Mouse (Mus musculus): ENCODE measurements around the gene Mrps15.

The Mrps15 gene

DNA sequence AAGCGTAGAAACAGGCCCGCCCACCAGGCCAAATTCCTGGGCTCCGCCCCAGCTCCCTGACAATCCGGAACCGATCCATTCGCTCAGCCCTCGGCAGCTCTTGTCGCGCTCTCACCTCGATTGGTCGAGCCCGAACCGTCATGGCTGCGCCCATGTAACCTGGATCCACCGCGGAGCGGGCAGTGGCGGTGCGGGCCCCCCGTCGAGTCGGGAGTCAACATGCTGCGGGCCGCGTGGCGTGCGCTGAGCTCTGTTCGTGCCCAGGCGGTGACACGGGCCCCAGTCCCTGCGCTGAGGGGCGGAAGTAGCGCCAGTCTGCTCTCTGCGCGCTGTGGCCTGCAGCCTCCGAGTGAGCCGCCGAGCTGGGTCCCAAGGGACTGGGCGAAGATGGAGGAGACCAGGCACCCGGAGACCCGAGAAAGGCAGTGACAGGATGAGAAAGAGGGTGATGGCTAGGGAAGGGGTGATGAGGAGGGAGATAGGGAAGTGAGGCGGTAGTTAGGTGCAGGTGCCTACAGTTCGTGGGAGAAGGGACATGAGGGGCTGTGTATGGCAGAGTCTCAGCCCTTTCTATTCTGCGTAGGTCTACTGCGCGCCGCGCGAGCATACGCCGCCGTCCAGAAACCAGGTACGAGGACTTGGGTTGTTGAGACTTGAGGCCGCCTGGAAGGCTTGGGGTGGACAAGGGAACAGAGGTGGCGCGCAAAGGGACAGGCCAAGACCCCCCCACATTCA is at the start of gene Mrps15:
Gene Mrps15 (plus strand): TSS at position 75 of the 735 bp plus-strand sequence.
- peak; percentile 88 for DNase-seq (ENCODE audit: low spot score)

DNA sequence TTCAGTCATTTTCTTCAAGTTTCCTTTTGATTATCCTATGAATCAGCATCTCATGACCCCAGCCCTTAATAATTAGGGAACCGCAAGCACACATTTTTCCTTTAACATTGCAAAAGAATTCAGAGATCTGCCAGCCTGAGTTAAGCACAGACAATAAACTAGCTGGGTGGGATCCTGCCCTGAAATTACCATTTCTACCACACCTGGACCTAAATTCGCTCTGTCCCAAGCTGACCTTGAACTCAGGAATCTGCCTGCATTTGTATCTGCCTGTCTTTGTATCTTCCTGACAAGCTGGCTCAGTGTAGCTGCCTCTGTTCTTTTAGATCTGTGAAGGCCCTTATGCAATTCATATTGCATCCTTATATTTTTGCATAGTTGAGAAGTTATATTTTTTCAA is 48.9 kb upstream of the Mrps15 start:
- DNase-seq (ENCODE audit: low spot score), result no peak

DNA sequence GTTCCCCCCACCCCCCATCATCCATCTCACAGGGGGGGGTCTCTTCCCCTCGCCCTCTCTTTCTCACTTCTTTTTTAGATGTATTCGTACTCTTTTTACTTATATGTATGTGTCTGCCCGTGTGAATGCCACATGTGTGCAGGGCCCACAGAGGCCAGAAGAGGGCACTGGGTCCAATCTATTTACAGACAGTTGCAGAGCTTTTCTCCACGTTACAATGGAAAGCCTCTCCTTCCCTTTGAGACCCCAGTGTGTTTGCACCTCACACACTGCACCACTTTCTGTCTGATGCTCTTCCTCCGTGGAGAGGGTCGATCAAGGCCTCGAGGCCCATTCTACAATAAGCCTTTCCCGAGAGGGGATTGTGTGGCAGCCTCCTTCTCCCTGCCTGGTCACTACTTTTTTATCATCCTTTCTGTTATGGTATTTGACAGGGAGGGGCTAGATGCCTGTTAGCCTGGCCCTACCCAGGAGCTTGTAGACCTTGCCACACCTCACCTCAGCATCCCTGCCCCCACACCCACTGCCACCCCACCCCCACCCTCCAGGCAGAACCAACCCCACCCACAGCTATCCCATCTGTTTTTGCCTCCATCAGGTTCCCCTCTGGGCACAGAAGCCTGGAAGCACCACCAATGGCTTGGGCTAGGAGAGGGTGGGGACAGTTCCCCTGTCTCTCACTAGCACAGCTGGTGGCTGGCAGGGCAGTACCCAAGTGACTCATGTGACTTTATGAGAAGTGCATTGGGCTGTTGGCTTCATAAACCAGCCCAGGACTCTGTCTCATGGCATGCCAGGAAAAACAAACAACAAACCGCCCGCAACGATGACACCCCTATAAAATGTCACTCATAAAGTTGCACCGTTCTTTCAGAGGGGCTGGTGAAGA is 45.2 kb upstream of the Mrps15 start:
- no peak for DNase-seq (ENCODE audit: low spot score)

DNA sequence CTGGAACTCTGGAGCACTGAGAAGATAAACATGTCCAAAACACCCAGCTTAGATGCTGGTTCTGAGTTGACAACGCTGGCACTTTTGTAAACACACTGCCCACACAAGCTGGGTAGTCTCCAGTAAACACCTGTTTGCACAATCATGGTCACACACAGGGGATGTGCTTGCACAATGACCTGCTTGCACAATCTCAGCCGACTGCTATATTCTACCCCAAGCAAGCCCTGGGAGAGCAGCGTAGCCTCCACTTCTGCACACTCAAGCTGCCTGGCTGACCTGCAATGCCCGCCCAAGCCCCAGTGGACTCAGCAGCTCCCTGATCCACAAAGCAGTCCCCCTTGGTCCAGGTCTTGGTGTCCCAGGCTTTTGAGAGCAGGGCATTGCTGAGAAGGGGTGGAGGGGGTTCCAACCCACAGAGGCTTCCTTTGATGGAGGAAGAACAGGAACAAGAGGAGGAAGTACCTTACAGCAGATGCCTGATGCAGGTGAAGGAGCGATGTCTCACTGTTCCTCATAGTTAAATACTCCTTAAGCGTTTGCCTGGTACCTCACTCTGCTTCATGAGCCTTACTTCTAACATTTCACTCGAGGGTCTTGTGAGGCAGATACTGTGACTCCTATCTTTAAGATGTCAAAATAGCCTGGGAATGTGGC is 28.9 kb upstream of the Mrps15 start:
- DNase-seq (ENCODE audit: low spot score), result no peak

DNA sequence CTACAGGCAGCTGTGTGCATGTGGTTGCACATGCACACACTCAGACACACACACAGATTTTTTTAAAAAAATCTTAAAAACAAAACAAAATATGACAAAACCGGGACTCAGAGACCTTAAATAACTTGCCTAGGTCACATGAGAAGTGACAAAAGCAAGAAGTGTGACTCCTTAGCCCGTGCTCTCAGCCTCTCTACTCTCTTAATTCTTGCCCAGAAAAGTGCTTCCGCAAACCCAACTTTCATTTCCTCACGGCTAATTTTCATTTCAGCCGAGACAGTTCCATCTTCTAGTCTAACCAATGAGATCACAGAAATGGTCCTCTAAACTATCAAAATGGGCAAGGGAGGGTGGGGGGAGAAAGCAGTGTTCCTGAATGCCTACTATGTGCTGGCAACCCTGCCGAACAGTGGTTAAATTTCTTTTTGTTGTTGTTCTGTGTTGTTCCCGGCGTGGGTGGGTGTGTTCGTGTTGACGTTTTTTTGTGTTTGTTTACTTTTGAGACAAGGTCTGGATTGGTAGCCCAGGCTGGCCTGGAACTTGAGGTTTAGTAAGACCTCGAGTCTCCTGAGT is 27.7 kb upstream of the Mrps15 start:
- no peak for DNase-seq (ENCODE audit: low spot score)

DNA sequence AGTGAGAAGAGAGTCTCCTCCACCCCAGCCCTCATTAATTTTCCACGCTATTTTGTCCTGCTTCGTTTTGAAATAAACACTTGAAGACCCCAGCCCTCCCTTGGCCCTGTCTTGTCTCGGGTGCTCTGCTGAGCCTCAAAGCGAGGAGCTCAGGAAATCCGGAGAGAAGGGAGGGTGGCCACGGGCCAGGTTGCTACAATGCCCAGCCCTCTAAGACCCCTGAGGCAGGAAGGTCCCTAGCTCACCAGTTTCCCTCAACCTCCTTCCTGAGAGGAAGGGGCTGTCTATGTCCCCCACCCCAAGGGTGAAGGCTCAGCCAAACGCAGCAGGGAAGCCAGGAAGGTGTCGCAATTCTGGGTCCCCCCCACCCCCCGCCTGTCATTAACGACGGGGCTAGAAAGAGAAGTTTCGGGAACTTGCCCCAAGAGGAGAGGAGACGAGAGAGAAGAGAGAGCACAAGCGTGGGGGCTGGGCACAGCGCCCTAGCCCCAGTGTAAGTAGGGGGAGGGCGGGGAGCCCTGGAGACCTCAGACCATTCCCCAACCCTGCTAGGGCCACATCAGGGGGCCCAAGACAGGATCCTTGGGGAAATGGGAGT is 22.3 kb upstream of the Mrps15 start, which contains the start of gene Csf3r:
Gene Csf3r (plus strand): TSS at position 248 of the 598 bp plus-strand sequence.
- no peak for DNase-seq (ENCODE audit: low spot score)

DNA sequence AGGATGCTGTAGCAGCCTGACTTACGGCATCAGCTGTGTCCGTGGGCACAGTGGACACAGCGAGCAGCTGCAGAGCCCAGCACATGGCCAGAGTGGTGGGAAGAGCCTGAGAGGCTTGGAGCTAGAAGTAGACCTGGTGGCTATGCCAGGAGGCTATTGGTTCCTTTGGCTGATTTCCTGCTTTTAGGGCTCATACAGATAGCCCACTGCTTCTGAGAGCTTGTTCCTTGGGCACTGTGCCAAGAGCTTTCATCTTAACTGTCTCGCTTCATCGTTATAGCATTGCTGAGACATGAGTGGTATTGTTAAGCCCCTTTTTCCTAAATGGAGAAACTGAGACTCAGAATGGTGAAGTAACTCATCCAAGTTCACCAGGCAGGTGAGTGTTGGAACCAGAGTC is 20.9 kb upstream of the Mrps15 start:
- no peak for DNase-seq (ENCODE audit: low spot score)

DNA sequence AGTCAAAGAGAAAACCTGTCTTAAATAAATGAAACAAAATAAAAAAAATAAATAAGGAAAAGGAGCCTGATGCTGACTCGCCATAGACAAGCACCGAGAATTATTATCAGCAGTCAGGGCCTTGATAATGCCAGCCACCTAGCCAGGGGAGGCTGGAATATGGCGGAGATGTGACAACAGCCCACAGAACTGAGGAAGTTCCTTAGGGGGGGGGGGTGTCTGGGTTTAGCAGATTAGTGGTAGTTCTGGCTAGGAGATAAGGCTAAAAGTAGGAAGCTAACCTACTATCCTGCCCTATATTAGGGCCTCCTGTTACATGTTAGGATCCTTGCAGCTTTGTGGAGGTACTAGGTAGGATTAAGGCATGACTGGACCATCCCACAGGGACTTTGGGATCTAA is 18.7 kb upstream of the Mrps15 start:
- DNase-seq (ENCODE audit: low spot score), result no peak

DNA sequence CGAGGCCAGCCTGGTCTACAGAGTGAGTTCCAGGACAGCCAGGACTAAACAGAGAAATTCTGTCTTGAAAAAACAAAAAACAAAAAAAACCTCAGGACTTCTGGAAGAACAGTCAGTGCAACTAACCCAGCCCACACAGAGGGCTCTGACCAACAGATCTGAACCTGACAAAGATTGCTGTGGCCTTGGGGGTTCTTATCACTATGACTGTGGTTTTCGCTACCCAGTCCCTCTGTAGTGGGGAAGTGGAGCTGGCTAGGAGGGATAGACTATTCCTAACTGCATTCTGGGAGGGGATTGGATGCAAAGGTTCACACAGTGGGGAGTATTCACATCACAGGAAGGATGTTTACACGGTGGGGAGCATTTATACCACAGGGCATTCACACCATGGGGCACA is 17.7 kb upstream of the Mrps15 start:
- no peak for DNase-seq (ENCODE audit: low spot score)

DNA sequence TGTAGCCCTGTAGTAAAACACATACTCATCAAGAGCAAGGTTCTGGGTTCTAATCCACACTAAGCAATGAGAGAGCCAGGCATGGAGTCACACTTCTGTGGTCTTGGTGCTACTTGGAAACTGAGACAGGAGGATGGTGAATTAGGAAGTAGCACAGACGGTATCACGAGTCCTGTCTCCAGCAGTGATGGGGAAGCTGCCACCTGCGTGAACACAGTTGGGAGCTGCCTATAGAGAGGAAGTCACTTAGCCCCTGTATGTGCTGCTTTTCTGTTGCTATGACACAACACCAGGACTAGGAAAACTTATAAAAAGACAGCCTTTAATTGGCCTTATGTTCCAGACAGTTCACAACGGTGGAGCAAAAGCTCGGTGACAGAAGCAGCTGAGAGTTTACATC is 16.0 kb upstream of the Mrps15 start:
- no peak for DNase-seq (ENCODE audit: low spot score)

DNA sequence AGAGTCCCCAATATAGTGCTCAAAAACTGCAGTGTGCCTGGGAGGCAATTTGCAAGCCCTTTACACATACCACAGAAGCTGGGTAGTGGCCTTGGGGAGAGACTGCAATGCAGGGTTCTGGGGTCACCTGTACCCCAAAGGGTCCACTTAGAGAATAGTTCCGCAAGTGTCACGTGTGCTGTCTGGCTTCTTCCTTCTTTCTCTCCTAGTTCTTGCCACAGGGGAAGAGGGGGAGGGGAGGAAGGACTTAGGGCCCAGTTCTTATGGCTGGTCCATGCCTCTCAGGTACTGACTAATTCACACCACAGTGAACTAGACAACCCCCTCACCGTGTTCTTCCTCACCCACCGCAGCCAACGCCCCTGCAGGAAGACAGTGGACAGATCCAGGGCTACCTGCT is 11.3 kb upstream of the Mrps15 start:
- DNase-seq (ENCODE audit: low spot score), result no peak

DNA sequence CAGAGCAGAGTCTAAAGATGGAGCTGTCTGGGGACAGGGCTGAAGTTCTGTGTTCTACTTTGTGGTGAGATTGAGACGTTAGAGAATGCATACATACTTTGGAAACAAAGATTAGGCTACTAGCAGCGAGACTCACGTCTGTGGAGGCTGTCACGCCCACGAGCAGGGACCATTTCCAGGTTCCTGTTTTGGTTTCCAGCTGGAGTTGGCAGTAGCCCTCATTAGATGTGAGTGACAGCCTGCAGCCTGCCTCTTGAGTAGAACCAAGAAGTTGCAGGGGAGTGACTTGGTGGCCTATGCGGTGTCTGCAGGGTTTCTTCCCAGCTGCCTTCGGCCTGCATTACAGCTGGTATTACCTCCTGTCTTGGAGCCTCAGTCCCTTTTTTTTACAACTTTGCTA is 4.9 kb downstream of the Mrps15 start:
- DNase-seq (ENCODE audit: low spot score), result no peak

DNA sequence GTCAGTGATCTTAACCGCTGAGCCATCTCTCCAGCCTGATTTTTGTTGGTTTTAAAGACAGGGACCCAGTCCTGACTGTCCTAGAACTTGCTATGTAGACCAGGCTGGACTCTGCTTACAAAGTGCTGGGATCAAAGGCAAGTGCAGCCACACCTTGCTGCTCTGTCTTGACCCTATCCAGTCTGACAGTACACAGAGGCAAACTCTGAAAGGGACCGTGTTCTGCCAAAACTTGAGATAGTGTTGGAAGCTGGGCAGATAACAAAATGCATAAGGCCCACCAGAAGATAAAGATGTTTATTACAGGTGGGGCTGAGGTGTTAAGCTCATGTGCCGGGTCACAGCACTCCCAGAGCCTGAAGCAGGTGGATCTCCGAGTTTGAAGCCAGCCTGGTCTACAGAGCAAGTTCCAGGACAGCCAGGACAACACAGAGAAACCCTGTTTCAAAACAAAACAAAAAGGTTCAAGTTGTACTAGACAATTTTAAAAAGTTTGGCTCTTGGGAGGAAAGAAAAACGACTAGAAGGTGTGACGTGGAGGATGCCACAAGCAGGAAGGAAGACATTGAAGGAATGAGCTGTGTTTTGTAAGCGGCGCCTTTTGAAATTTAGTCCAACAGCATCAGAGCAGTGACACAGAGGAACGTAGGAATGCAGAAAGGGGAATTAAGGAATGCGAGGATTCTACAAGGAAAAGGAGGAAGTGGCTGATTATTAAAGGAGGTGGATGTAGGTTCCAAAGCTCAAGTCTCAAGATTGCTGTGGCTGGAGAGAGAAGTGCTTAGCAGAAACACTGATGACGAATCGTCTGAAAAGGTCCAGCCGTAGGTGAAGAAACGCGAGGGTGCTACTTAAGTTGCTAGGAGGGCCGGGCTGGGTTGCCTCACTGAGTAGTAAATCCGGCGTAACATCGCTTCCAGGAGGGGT is 10.7 kb downstream of the Mrps15 start:
- DNase-seq (ENCODE audit: low spot score), result no peak

DNA sequence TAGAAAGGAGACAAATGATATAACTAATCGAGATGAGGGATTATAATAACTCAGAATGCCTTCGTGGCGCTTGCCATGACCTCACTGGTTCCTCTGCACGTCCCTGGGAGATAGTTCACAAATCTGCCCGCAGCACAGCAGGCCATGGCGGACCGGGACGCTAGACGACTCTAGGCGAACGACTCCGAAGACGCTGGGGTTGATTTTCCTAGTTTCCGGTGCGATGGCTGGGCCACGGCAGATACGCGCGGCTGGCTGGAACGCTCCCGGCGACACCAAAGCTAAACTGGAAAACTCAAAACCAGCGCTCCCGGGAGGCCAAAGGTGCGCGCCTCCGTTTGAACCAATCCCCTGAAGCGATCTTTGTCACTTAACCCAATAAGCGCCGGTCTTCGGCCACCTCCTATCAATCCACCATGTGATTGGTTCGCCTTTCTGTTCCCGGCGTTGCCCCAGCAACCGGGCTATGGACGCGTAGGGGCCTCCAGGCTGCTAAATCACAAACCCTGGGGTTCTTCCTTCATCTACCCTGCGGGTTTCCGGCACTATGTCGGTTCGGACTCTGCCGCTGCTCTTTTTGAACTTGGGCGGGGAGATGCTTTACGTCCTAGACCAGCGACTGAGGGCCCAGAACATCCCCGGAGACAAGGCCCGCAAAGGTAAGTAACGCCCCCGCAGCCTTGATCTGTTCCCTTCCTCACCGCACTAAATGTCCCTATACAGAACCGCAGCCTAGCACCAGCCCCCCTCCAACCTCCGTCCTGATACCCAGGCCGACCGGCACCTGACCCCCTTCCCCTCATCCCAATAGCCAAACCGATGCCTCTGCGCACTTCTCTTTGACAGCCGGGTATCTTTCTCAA is 11.6 kb downstream of the Mrps15 start, which contains the start of gene Oscp1:
Gene Oscp1 (plus strand): TSS at position 432 of the 863 bp plus-strand sequence.
- DNase-seq (ENCODE audit: low spot score), result peak; percentile 91

DNA sequence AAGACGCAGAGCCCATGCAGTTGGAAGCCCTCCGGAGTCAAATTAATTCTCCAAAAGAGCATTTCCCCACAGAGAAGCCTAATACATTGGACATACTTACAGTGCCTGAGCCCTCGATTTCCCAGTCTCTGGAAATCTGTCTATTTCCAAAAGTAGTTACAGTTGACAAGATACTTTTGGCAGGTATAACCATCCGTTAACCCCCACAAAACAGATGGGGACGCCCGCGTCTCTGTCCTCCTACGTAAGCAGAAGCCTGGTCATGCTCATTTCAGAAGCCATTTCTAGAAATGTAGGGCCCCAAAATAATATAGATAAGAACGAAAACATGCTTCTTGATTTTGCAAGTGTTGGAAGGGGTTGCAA is 12.3 kb downstream of the Mrps15 start:
- DNase-seq (ENCODE audit: low spot score), result no peak

DNA sequence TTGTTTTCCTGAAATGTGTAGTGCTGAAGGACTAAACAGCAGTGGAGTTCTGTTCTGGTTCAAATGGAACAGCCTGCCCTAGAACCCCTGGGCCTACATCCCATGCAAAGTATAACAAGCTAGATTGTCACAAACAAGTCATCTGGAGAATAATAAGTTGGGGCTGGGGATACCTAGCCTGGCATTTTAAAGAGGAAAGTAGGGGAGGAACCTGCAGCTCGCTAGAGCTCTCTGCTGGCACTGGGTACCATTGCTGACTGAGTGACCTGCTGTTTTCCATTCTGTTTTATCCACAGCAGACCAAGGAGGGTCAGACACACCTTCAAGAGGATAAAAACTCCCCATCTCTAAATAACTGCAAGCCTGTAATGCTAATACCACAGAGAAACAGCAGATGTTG is 16.1 kb downstream of the Mrps15 start:
- no peak for DNase-seq (ENCODE audit: low spot score)

DNA sequence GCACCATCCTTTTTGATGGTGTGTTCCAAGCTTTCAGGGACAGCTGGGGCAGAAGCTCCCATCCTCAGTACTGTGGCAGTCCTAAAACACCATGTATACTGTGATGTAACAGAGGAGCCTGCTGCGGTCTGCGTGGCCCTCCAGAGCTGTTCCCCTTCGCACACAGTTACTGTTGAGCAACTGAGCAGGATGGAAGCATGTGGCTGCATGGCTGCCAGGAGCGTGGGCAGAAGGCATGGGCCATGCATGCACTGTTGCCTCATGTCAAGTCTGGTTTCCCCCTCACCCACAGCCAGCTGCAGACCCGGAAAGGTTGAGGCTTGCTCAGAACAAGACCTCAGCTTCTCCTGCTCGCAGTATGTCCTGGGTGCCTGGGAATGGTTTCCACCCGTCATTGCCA is 18.5 kb downstream of the Mrps15 start:
- DNase-seq (ENCODE audit: low spot score), result no peak

DNA sequence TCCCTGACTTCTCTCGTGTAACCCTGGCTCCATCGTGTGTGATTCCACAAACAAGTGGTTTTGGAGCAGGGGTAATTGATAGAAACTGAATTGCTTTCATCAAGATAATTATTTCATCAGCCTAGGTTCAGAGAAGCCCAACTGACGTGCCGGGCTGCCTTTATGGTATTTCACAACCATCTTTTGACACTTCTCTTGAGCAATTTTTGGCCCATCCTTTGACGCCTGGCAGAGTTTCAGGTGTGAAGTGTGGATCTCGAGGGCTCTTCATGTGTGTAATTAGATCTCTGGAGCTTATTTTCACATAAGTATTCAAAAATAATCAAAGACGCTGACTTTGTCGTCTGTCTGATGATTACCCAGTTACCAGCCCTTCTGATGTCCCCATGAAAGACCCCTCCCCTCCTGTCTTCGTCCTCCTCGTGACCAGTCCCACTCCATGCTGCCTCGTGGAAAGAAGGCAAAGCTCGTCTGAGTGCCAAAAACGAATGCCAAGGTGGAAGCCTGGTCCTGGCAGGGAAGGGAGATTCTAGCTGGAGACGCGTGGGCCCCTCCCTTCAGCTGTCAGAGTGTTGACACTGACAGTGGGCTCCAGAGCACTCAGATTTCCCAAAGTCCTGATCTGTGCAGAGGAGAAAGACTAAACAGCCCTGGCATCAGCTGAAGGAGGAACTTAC is 20.8 kb downstream of the Mrps15 start:
- no peak for DNase-seq (ENCODE audit: low spot score)

DNA sequence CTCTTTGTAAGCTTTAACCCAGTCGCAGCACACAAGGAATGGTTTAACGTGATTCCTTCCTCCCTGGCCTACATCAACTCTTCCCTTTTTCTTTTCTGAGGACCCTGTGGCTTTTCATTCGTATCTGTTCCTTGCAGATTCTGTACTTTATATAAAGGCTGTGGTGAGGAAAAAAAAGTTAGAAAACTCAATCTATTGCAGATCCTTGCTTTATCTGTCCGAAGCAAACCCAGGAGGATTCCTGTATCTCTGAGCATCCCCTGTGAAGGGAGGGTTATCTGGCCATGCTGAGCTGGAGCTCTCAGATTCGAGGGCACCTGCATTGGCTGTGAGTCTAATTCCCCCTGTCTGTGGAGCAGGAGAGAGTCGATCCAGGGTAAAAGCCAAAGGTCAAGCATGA is 22.1 kb downstream of the Mrps15 start:
- DNase-seq (ENCODE audit: low spot score), result no peak
